Mouse (Mus musculus) lung, adult 2 months (tissue): ENCODE data around the gene Ostn.

Experiments
- CTCF ChIP-seq: fragments of 200-500 bp; IDR thresholded peaks from 2 replicates; pipeline ENCODE4 v1.5.1; 2011; ENCODE audit warnings: mild to moderate bottlenecking, low read length, control low read depth; ENCODE audit not compliant: insufficient read depth
- POLR2A ChIP-seq: fragments of 200-500 bp; IDR thresholded peaks from 2 replicates; pipeline ENCODE4 v1.6.1; 2011; ENCODE audit warnings: low read depth, mild to moderate bottlenecking, control low read depth, low read length, borderline replicate concordance; ENCODE audit errors: extremely low read depth

DNA sequence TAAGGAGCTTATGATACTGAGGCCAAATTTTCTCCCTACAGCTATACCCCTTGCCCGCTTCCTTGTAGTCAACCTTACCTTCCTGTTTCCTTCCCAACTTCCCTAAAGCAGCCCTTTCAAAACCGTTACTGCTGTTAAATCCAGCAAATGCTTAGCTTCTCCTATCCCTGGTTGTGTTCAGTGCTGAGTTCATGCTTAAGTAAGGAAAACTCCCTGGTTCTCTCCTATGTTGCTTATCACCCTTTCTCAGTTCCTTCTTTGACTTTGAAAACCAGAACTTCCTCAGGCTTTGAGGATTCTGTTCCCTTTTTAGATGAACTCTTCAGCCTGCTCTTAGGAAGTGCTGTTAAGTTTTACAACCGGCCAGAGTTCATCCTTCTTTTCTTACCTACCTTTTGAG is 66.8 kb downstream of the Ostn start:
- TF ChIP-seq CTCF (no peak), POLR2A (no peak)
